Mouse (Mus musculus): ENCODE results near the gene Wdr93.

DNA sequence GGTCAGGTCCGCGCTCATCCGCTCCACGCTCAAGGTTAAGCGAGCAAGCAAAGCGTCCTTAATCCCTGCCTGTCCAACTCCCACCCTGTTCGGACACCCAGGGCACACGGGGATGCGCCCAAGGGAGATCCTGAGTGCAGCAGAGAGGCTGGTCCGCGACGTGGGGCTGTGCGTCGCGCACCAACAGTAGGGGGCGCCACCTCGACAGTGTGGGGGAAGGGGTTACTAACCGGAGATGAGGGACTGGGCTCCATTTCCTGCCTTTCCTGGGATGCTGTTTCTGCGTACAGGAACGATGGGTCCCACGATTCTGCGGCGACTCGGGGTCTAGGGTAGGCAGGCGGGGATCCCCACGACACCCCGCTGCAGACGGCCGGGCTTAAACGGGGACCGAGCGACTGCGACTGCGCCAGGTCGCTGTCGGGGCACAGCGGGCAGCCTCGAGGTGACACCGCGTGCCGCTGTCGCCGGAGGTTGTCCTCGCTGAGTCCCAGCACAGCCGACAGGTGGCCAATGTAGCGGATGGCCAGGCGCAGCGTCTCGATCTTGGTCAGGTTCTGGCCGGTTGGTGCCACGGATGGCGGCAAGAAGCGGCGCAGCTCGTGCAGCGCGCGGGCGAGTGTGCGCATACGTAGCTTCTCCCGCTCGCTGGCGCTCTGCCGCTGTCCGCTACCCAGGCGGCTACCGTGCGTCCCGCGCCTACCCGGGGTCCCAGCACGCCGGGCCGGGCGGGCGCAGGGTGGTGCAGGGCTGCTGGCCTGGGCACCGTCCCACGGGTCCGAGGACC lies 49.9 kb downstream of the Wdr93 start:
- TF ChIP-seq CTCF (IDR thresholded peaks at IDR 0.05; ENCODE audit: low read depth, low read length) = peak; percentile 89
- TF ChIP-seq POLR2A (IDR thresholded peaks at IDR 0.05; ENCODE audit: extremely low read depth, insufficient read depth, low read length) = no peak

Data from liver, adult 2 months (tissue).